Mouse (Mus musculus) cerebellum, adult 2 months (tissue): Measurements from ENCODE around the gene Klf13. TPM values are rescaled to one million over a fixed set of nuclear protein-coding genes. Genes with fewer than 3 reads are reported as not detected.

Source experiments
- DNase-seq, 2 experiments: peaks; one replicate each; pipeline ENCODE4 v3.0.0; 2021
- H3K27ac ChIP-seq: fragments of 200-500 bp; 2 replicates; pipeline ENCODE4 v1.5.1; 2012; ENCODE audit warnings: low read length, control low read depth, inconsistent platforms; ENCODE audit not compliant: insufficient read depth
- H3K27me3 ChIP-seq: fragments of 200-500 bp; 2 replicates; pipeline ENCODE4 v1.6.1; 2012; ENCODE audit warnings: inconsistent platforms, mild to moderate bottlenecking, low read length, moderate library complexity; ENCODE audit not compliant: control insufficient read depth, insufficient read depth
- H3K4me1 ChIP-seq: fragments of 200-500 bp; 2 replicates; pipeline ENCODE4 v1.6.1; 2011; ENCODE audit warnings: low read length; ENCODE audit not compliant: control insufficient read depth, insufficient read depth
- H3K4me3 ChIP-seq: fragments of 200-500 bp; replicated peaks from 2 replicates; pipeline ENCODE3; 2011; ENCODE audit warnings: mild to moderate bottlenecking, low read depth, low read length, control low read depth; ENCODE audit not compliant: insufficient read depth
- CTCF ChIP-seq: fragments of 200-500 bp; IDR thresholded peaks from 2 replicates; pipeline ENCODE4 v1.5.1; 2011; ENCODE audit warnings: low read depth, mild to moderate bottlenecking, control low read depth, low read length, moderate library complexity, borderline replicate concordance; ENCODE audit not compliant: insufficient read depth
- POLR2A ChIP-seq: fragments of 200-500 bp; IDR thresholded peaks from 2 replicates; pipeline ENCODE4 v1.6.1; 2011; ENCODE audit warnings: low read length, control low read depth, borderline replicate concordance; ENCODE audit not compliant: insufficient read depth
- WGBS: fragments of 180-500 bp; shearing (Covaris S2); methylation state at CpG from one replicate; pipeline ENCODE4 v1.1.7; 2018; 5-methylcytosine and 5-hydroxymethylcytosine counted together
- polyA plus RNA-seq: library from polyadenylated mRNA; depleted of rRNA; stranded (reverse); fragments of >200 nt; gene quantifications from 2 replicates; pipeline ENCODE4 v1.2.3, GENCODE M21; 2012; rRNA removed

The Klf13 gene
- polyA plus RNA-seq = 60.8 and 68.9 TPM in 2 replicates

GRCm38 (mm10) chr7:63938914-63939396 lies at the start of gene Klf13:
TSS of gene Klf13 (minus strand) at chr7:63938915.
- Histone ChIP-seq H3K4me3 (peak within 1 kb of the TSS; percentile 85), H3K27me3 (no peaks in the 10 kb centered on the region), H3K4me1 (peaks cover 8% of the 10 kb centered on the region), H3K27ac (peak within 1 kb of the TSS; percentile 100)
- TF ChIP-seq POLR2A (peak; percentile 94), CTCF (no peak)
- peak; percentile 97 to 99 for DNase-seq
- under 1% methylated on average over 50 of the region's 50 CpGs for WGBS

GRCm38 (mm10) chr7:63988391-63988790 lies 49.7 kb upstream of the Klf13 start:
- Histone ChIP-seq H3K4me3 (no peak overlapping the region), H3K27ac (no peak overlapping the region), H3K4me1 (peaks cover 45% of the 10 kb centered on the region), H3K27me3 (no peaks in the 10 kb centered on the region)
- DNase-seq = no peak
- TF ChIP-seq CTCF = no peak
- TF ChIP-seq POLR2A = no peak
- WGBS = 96% methylated on average over 2 of the region's 2 CpGs

GRCm38 (mm10) chr7:63986407-63987182 lies 47.9 kb upstream of the Klf13 start:
- WGBS = 48% methylated on average over 12 of the region's 12 CpGs
- Histone ChIP-seq H3K27ac (peak overlapping the region; percentile 52), H3K4me1 (peaks cover 39% of the 10 kb centered on the region), H3K4me3 (no peak overlapping the region), H3K27me3 (no peaks in the 10 kb centered on the region)
- peak; percentile 58 to 62 for DNase-seq
- TF ChIP-seq POLR2A = no peak
- TF ChIP-seq CTCF = no peak

GRCm38 (mm10) chr7:63985696-63986406 lies 47.1 kb upstream of the Klf13 start:
- Histone ChIP-seq H3K27ac (peak overlapping the region; percentile 52; the same call in 1 of the 2 replicates), H3K27me3 (no peaks in the 10 kb centered on the region), H3K4me3 (no peak overlapping the region), H3K4me1 (peaks cover 33% of the 10 kb centered on the region)
- no peak for DNase-seq
- WGBS = 79% methylated on average over 9 of the region's 9 CpGs
- TF ChIP-seq POLR2A (no peak), CTCF (no peak)

- Histone ChIP-seq H3K4me1 (peaks cover 27% of the 10 kb centered on the region), H3K27me3 (no peaks in the 10 kb centered on the region), H3K4me3 (no peak overlapping the region), H3K27ac (no peak overlapping the region)
- no peak for DNase-seq
- 88% methylated on average over 7 of the region's 7 CpGs for WGBS
- TF ChIP-seq POLR2A = no peak
- TF ChIP-seq CTCF = no peak
Measured at GRCm38 (mm10) chr7:63985266-63985665, 46.6 kb upstream of the Klf13 start.

GRCm38 (mm10) chr7:63984329-63984728 lies 45.6 kb upstream of the Klf13 start:
- peaks cover 25% of the 10 kb centered on the region for H3K4me1 ChIP-seq
- no peaks in the 10 kb centered on the region for H3K27me3 ChIP-seq
- no peak for DNase-seq
- no peak overlapping the region for H3K27ac ChIP-seq
- no peak overlapping the region for H3K4me3 ChIP-seq
- TF ChIP-seq CTCF = no peak
- no peak for TF ChIP-seq POLR2A
- 88% methylated on average over 2 of the region's 2 CpGs for WGBS

- TF ChIP-seq POLR2A (no peak), CTCF (no peak)
- H3K4me3 ChIP-seq = no peak overlapping the region
- H3K27me3 ChIP-seq = no peaks in the 10 kb centered on the region
- H3K27ac ChIP-seq = no peak overlapping the region
- no peak for DNase-seq
- no peaks in the 10 kb centered on the region for H3K4me1 ChIP-seq
- WGBS = 92% methylated on average over 4 of the region's 4 CpGs
Measured at GRCm38 (mm10) chr7:63977631-63978030, 38.9 kb upstream of the Klf13 start.
